Mouse (Mus musculus) cerebellum, adult 2 months (tissue): Measurements from ENCODE around the gene Nynrin. TPM values are rescaled to one million over a fixed set of nuclear protein-coding genes. Genes with fewer than 3 reads are reported as not detected.

Experiments
- DNase-seq, 2 experiments: peaks; one replicate each; pipeline ENCODE4 v3.0.0; 2021
- H3K27ac ChIP-seq: fragments of 200-500 bp; 2 replicates; pipeline ENCODE4 v1.5.1; 2012; ENCODE audit warnings: low read length, control low read depth, inconsistent platforms; ENCODE audit not compliant: insufficient read depth
- H3K27me3 ChIP-seq: fragments of 200-500 bp; 2 replicates; pipeline ENCODE4 v1.6.1; 2012; ENCODE audit warnings: inconsistent platforms, mild to moderate bottlenecking, low read length, moderate library complexity; ENCODE audit not compliant: control insufficient read depth, insufficient read depth
- H3K4me1 ChIP-seq: fragments of 200-500 bp; 2 replicates; pipeline ENCODE4 v1.6.1; 2011; ENCODE audit warnings: low read length; ENCODE audit not compliant: control insufficient read depth, insufficient read depth
- H3K4me3 ChIP-seq: fragments of 200-500 bp; replicated peaks from 2 replicates; pipeline ENCODE3; 2011; ENCODE audit warnings: mild to moderate bottlenecking, low read depth, low read length, control low read depth; ENCODE audit not compliant: insufficient read depth
- CTCF ChIP-seq: fragments of 200-500 bp; IDR thresholded peaks from 2 replicates; pipeline ENCODE4 v1.5.1; 2011; ENCODE audit warnings: low read depth, mild to moderate bottlenecking, control low read depth, low read length, moderate library complexity, borderline replicate concordance; ENCODE audit not compliant: insufficient read depth
- POLR2A ChIP-seq: fragments of 200-500 bp; IDR thresholded peaks from 2 replicates; pipeline ENCODE4 v1.6.1; 2011; ENCODE audit warnings: low read length, control low read depth, borderline replicate concordance; ENCODE audit not compliant: insufficient read depth
- WGBS: fragments of 180-500 bp; shearing (Covaris S2); methylation state at CpG from one replicate; pipeline ENCODE4 v1.1.7; 2018; 5-methylcytosine and 5-hydroxymethylcytosine counted together
- polyA plus RNA-seq: library from polyadenylated mRNA; depleted of rRNA; stranded (reverse); fragments of >200 nt; gene quantifications from 2 replicates; pipeline ENCODE4 v1.2.3, GENCODE M21; 2012

Nynrin gene
- polyA plus RNA-seq, 1 experiment = 4.8 TPM

GRCm38 (mm10) chr14:55873714-55874683 is 20.2 kb downstream of the Nynrin start:
- peak; percentile 97 for TF ChIP-seq CTCF
- peak; percentile 26; the same call in 1 of the 2 replicates for TF ChIP-seq POLR2A
- Histone ChIP-seq H3K4me1 (peaks cover 25% of the 10 kb centered on the region), H3K27ac (peak overlapping the region; percentile 65), H3K4me3 (peak overlapping the region; percentile 50), H3K27me3 (no peaks in the 10 kb centered on the region)
- 7% methylated on average over 30 of the region's 30 CpGs for WGBS
- peak; percentile 91 to 95 for DNase-seq

GRCm38 (mm10) chr14:55877469-55878315 is 23.9 kb downstream of the Nynrin start:
- Histone ChIP-seq H3K27me3 (no peaks in the 10 kb centered on the region), H3K27ac (peak overlapping the region; percentile 85), H3K4me1 (peaks cover 33% of the 10 kb centered on the region), H3K4me3 (peak overlapping the region; percentile 32)
- peak; percentile 48; the same call in 1 of the 2 replicates for TF ChIP-seq POLR2A
- TF ChIP-seq CTCF = 0 out of 2 replicates have a peak, but pooled peaks have one; percentile 14
- peak; percentile 63 to 75 for DNase-seq
- 16% methylated on average over 14 of the region's 14 CpGs for WGBS

GRCm38 (mm10) chr14:55878316-55878940 is 24.6 kb downstream of the Nynrin start:
- TF ChIP-seq POLR2A = no peak
- TF ChIP-seq CTCF = peak; percentile 22; the same call in 1 of the 2 replicates
- Histone ChIP-seq H3K27ac (peak overlapping the region; percentile 23; the same call in 1 of the 2 replicates), H3K27me3 (no peaks in the 10 kb centered on the region), H3K4me3 (peak overlapping the region; percentile 32), H3K4me1 (peaks cover 26% of the 10 kb centered on the region)
- WGBS = 11% methylated on average over 7 of the region's 7 CpGs
- DNase-seq = peak in 1 of 2 experiments; percentile 30

GRCm38 (mm10) chr14:55879623-55880022 is 25.8 kb downstream of the Nynrin start:
- 16% methylated on average over 1 of the region's 1 CpGs for WGBS
- Histone ChIP-seq H3K4me3 (no peak overlapping the region), H3K27me3 (no peaks in the 10 kb centered on the region), H3K4me1 (peaks cover 20% of the 10 kb centered on the region), H3K27ac (peak overlapping the region; percentile 14; the same call in 1 of the 2 replicates)
- TF ChIP-seq CTCF = peak; percentile 71
- 0 out of 2 replicates have a peak, but pooled peaks have one; percentile 1 for TF ChIP-seq POLR2A
- DNase-seq = peak; percentile 75 to 76

DNA sequence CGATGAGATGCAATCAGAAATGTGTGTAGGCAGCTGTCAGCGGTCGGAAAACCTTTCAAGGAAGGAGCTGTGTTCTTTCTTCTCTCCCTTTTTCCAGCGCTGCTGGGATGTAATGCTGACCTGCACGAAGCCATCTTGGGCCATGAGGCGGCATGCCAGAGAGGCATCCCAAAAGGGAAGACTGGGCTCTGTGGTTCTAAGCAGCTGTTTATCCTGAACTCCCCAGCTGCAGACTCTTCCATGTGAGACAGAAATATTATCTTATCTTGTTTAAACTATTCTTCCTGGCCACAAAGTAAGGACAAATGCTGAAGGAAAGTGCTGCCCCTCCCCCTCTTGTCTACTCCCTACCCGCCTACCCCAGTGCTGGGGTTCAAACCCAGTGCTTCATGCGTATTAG is 27.2 kb downstream of the Nynrin start:
- H3K27me3 ChIP-seq = no peaks in the 10 kb centered on the region
- no peak for TF ChIP-seq CTCF
- TF ChIP-seq POLR2A = no peak
- peak; percentile 30 to 36 for DNase-seq
- H3K27ac ChIP-seq = peak overlapping the region; percentile 82
- H3K4me3 ChIP-seq = peak overlapping the region; percentile 37
- 39% methylated on average over 8 of the region's 8 CpGs for WGBS
- H3K4me1 ChIP-seq = peaks cover 20% of the 10 kb centered on the region

- no peaks in the 10 kb centered on the region for H3K27me3 ChIP-seq
- DNase-seq = peak; percentile 95 to 99
- WGBS = 9% methylated on average over 6 of the region's 6 CpGs
- peak overlapping the region; percentile 34 for H3K27ac ChIP-seq
- H3K4me3 ChIP-seq = peak overlapping the region; percentile 96
- peaks cover 27% of the 10 kb centered on the region for H3K4me1 ChIP-seq
- TF ChIP-seq POLR2A (peak; percentile 32; the same call in 1 of the 2 replicates), CTCF (no peak)
Measured at GRCm38 (mm10) chr14:55882171-55882641, 28.4 kb downstream of the Nynrin start.

DNA sequence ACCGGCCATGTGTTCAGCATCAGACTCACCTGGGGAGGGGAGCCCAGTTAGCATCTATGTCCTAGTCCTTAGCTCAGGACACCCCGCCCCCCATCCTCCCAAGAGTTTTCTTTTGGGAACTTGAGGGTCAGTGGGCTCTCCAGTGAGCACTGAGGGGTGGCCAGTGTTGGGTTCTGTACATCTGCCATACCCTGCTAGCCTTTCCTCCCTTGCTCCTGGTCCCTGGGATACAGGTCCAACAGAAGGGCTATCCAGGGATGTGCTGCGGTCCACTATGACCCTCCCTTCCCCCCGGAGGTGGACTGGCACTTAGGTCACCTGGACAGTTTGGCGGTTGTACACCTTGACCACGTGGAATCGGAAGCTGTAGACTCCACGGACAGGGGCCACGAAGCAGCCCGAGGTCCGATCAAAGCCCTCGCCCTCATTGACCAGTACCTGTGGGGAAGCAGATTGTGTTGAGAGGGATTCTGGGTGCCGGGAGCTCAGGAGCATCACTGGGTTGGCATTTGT is 29.4 kb downstream of the Nynrin start:
- Histone ChIP-seq H3K4me3 (peak overlapping the region; percentile 96), H3K27ac (peak overlapping the region; percentile 100), H3K4me1 (peaks cover 25% of the 10 kb centered on the region), H3K27me3 (no peaks in the 10 kb centered on the region)
- WGBS = 22% methylated on average over 13 of the region's 13 CpGs
- peak; percentile 71 to 76 for DNase-seq
- 0 out of 2 replicates have a peak, but pooled peaks have one; percentile 29 for TF ChIP-seq POLR2A
- TF ChIP-seq CTCF = no peak
